Mouse (Mus musculus): Measurements from ENCODE around the gene Lurap1. TPM values are rescaled to one million over a fixed set of nuclear protein-coding genes. Genes with fewer than 3 reads are reported as not detected.

Gene Lurap1
- polyA plus RNA-seq, 1 experiment: 0.81 TPM

- Histone ChIP-seq H3K27ac (ENCODE audit: insufficient read depth, low read length) (peak overlapping the region; percentile 76), H3K4me3 (ENCODE audit: extremely low read depth, insufficient read depth, insufficient read length) (peak overlapping the region; percentile 76; the same call in 1 of the 2 replicates), H3K36me3 (ENCODE audit: control insufficient read depth, insufficient read depth, low read length) (peaks cover 13% of the 10 kb centered on the region), H3K4me1 (ENCODE audit: control insufficient read depth, insufficient read depth, insufficient read length) (peaks cover 7% of the 10 kb centered on the region; the same call in 1 of the 2 replicates), H3K27me3 (ENCODE audit: control insufficient read depth, insufficient read depth, low read length) (0 out of 2 replicates have a peak, but pooled peaks cover under 1% of the 10 kb centered on the region)
- WGBS: 35% methylated on average over 6 of the region's 6 CpGs
- no peak for DNase-seq (ENCODE audit: low read depth in 1 of 2, low spot score in 2 of 2)
- TF ChIP-seq POLR2A (IDR thresholded peaks at IDR 0.05; ENCODE audit: low read depth, low read length): no peak
- no peak for TF ChIP-seq CTCF (IDR thresholded peaks at IDR 0.05; ENCODE audit: extremely low read depth, insufficient read depth, insufficient read length, insufficient replicate concordance)
Observed at GRCm38 (mm10) chr4:116149812-116150155, 1.4 kb downstream of the Lurap1 start.

- H3K4me1 ChIP-seq (ENCODE audit: control insufficient read depth, insufficient read depth, insufficient read length): peaks cover 7% of the 10 kb centered on the region
- no peak overlapping the region for H3K27ac ChIP-seq (ENCODE audit: insufficient read depth, low read length)
- no peaks in the 10 kb centered on the region for H3K36me3 ChIP-seq (ENCODE audit: control insufficient read depth, insufficient read depth, low read length)
- TF ChIP-seq POLR2A (IDR thresholded peaks at IDR 0.05; ENCODE audit: low read depth, low read length) (no peak), CTCF (IDR thresholded peaks at IDR 0.05; ENCODE audit: extremely low read depth, insufficient read depth, insufficient read length, insufficient replicate concordance) (no peak)
- 2% methylated on average over 47 of the region's 47 CpGs for WGBS
- peaks cover 4% of the 10 kb centered on the region for H3K27me3 ChIP-seq (ENCODE audit: control insufficient read depth, insufficient read depth, low read length)
- H3K4me3 ChIP-seq (ENCODE audit: extremely low read depth, insufficient read depth, insufficient read length): peak overlapping the region; percentile 69
- DNase-seq (ENCODE audit: low read depth in 1 of 2, low spot score in 2 of 2): peak in 1 of 2 experiments; percentile 51
Observed at GRCm38 (mm10) chr4:116143891-116144717, 7.0 kb downstream of the Lurap1 start.

- TF ChIP-seq POLR2A (IDR thresholded peaks at IDR 0.05; ENCODE audit: low read depth, low read length) (no peak), CTCF (IDR thresholded peaks at IDR 0.05; ENCODE audit: extremely low read depth, insufficient read depth, insufficient read length, insufficient replicate concordance) (no peak)
- 6% methylated on average over 7 of the region's 7 CpGs for WGBS
- Histone ChIP-seq H3K4me1 (ENCODE audit: control insufficient read depth, insufficient read depth, insufficient read length) (peaks cover 7% of the 10 kb centered on the region), H3K27ac (ENCODE audit: insufficient read depth, low read length) (no peak overlapping the region), H3K4me3 (ENCODE audit: extremely low read depth, insufficient read depth, insufficient read length) (peak overlapping the region; percentile 69; the same call in 1 of the 2 replicates), H3K36me3 (ENCODE audit: control insufficient read depth, insufficient read depth, low read length) (no peaks in the 10 kb centered on the region), H3K27me3 (ENCODE audit: control insufficient read depth, insufficient read depth, low read length) (peaks cover 4% of the 10 kb centered on the region)
- no peak for DNase-seq (ENCODE audit: low read depth in 1 of 2, low spot score in 2 of 2)
Observed at GRCm38 (mm10) chr4:116143317-116143811, 7.8 kb downstream of the Lurap1 start.

- H3K4me1 ChIP-seq (ENCODE audit: control insufficient read depth, insufficient read depth, insufficient read length): peaks cover 10% of the 10 kb centered on the region
- no peak for TF ChIP-seq CTCF (IDR thresholded peaks at IDR 0.05; ENCODE audit: extremely low read depth, insufficient read depth, insufficient read length, insufficient replicate concordance)
- TF ChIP-seq POLR2A (IDR thresholded peaks at IDR 0.05; ENCODE audit: low read depth, low read length): no peak
- H3K36me3 ChIP-seq (ENCODE audit: control insufficient read depth, insufficient read depth, low read length): no peaks in the 10 kb centered on the region
- no peak overlapping the region for H3K4me3 ChIP-seq (ENCODE audit: extremely low read depth, insufficient read depth, insufficient read length)
- no peak overlapping the region for H3K27ac ChIP-seq (ENCODE audit: insufficient read depth, low read length)
- H3K27me3 ChIP-seq (ENCODE audit: control insufficient read depth, insufficient read depth, low read length): peaks cover 4% of the 10 kb centered on the region
- WGBS: 89% methylated on average over 7 of the region's 7 CpGs
- DNase-seq (ENCODE audit: low read depth in 1 of 2, low spot score in 2 of 2): no peak
Observed at GRCm38 (mm10) chr4:116142269-116142668, 8.9 kb downstream of the Lurap1 start.

- no peak for TF ChIP-seq CTCF (IDR thresholded peaks at IDR 0.05; ENCODE audit: extremely low read depth, insufficient read depth, insufficient read length, insufficient replicate concordance)
- TF ChIP-seq POLR2A (IDR thresholded peaks at IDR 0.05; ENCODE audit: low read depth, low read length): no peak
- peaks cover 4% of the 10 kb centered on the region for H3K27me3 ChIP-seq (ENCODE audit: control insufficient read depth, insufficient read depth, low read length)
Observed at GRCm38 (mm10) chr4:116141736-116142135, 9.4 kb downstream of the Lurap1 start.

GRCm38 (mm10) chr4:116140801-116141574 lies 10.2 kb downstream of the Lurap1 start:
- H3K4me1 ChIP-seq (ENCODE audit: control insufficient read depth, insufficient read depth, insufficient read length): peaks cover 11% of the 10 kb centered on the region
- H3K4me3 ChIP-seq (ENCODE audit: extremely low read depth, insufficient read depth, insufficient read length): no peak overlapping the region
- TF ChIP-seq CTCF (IDR thresholded peaks at IDR 0.05; ENCODE audit: extremely low read depth, insufficient read depth, insufficient read length, insufficient replicate concordance): no peak
- TF ChIP-seq POLR2A (IDR thresholded peaks at IDR 0.05; ENCODE audit: low read depth, low read length): no peak
- H3K27me3 ChIP-seq (ENCODE audit: control insufficient read depth, insufficient read depth, low read length): peaks cover 4% of the 10 kb centered on the region
- H3K36me3 ChIP-seq (ENCODE audit: control insufficient read depth, insufficient read depth, low read length): no peaks in the 10 kb centered on the region
- WGBS: 90% methylated on average over 7 of the region's 7 CpGs
- no peak for DNase-seq (ENCODE audit: low read depth in 1 of 2, low spot score in 2 of 2)
- no peak overlapping the region for H3K27ac ChIP-seq (ENCODE audit: insufficient read depth, low read length)

More at GRCm38 (mm10) chr4:116141736-116142135, 9.4 kb downstream of the Lurap1 start:
- Histone ChIP-seq H3K36me3 (ENCODE audit: control insufficient read depth, insufficient read depth, low read length) (no peaks in the 10 kb centered on the region), H3K4me3 (ENCODE audit: extremely low read depth, insufficient read depth, insufficient read length) (no peak overlapping the region), H3K27ac (ENCODE audit: insufficient read depth, low read length) (no peak overlapping the region), H3K4me1 (ENCODE audit: control insufficient read depth, insufficient read depth, insufficient read length) (peaks cover 11% of the 10 kb centered on the region)
- no peak for DNase-seq (ENCODE audit: low read depth in 1 of 2, low spot score in 2 of 2)
- WGBS: 95% methylated on average over 1 of the region's 1 CpGs
